Mouse (Mus musculus) cerebellum, adult 2 months (tissue): ENCODE data around the gene Hs3st3a1.

ENCODE experiments used
- CTCF ChIP-seq: fragments of 200-500 bp; IDR thresholded peaks from 2 replicates; pipeline ENCODE4 v1.5.1; 2011; ENCODE audit warnings: low read depth, mild to moderate bottlenecking, control low read depth, low read length, moderate library complexity, borderline replicate concordance; ENCODE audit not compliant: insufficient read depth
- POLR2A ChIP-seq: fragments of 200-500 bp; IDR thresholded peaks from 2 replicates; pipeline ENCODE4 v1.6.1; 2011; ENCODE audit warnings: low read length, control low read depth, borderline replicate concordance; ENCODE audit not compliant: insufficient read depth

- TF ChIP-seq POLR2A (no peak), CTCF (no peak)
Measured at GRCm38 (mm10) chr11:64503040-64503439, 67.9 kb downstream of the Hs3st3a1 start.
